Mouse (Mus musculus) hindbrain, embryonic 16.5 days (tissue): Measurements from ENCODE around the gene Zfp691. TPM values are rescaled to one million over a fixed set of nuclear protein-coding genes. Genes with fewer than 3 reads are reported as not detected.

Source experiments
- ATAC-seq: fragments of 200-750 bp; cut with Nextera tagmentation; 2 replicates; pipeline ENCODE4 v1.8.0; 2017; ENCODE audit warnings: moderate TSS enrichment, moderate library complexity
- H3K27ac ChIP-seq: fragments of 300-500 bp; sonication (generic); 2 replicates; pipeline ENCODE4 v1.5.1; 2014; ENCODE audit warnings: low read depth, mild to moderate bottlenecking, control low read depth, low read length, moderate library complexity
- H3K27me3 ChIP-seq: fragments of 300-500 bp; sonication (generic); replicated peaks from 2 replicates; pipeline ENCODE4 v1.6.1; 2014; ENCODE audit warnings: low read length; ENCODE audit not compliant: control insufficient read depth, insufficient read depth
- H3K36me3 ChIP-seq: fragments of 300-500 bp; sonication (generic); 2 replicates; pipeline ENCODE4 v1.6.1; 2014; ENCODE audit warnings: mild to moderate bottlenecking, low read length, moderate library complexity, mixed read lengths; ENCODE audit not compliant: control insufficient read depth, insufficient read depth
- H3K4me1 ChIP-seq: fragments of 300-500 bp; sonication (generic); 2 replicates; pipeline ENCODE4 v1.6.1; 2014; ENCODE audit warnings: low read depth, low read length; ENCODE audit not compliant: control insufficient read depth, insufficient read depth
- H3K4me2 ChIP-seq: fragments of 300-500 bp; sonication (generic); 2 replicates; pipeline ENCODE4 v1.6.1; 2014; ENCODE audit warnings: mild to moderate bottlenecking, low read length, control low read depth, moderate library complexity
- H3K4me3 ChIP-seq: fragments of 300-500 bp; sonication (generic); 2 replicates; pipeline ENCODE4 v1.5.1; 2014; ENCODE audit warnings: mild to moderate bottlenecking, low read length, control low read depth, moderate library complexity
- H3K9ac ChIP-seq: fragments of 300-500 bp; sonication (generic); 2 replicates; pipeline ENCODE4 v1.6.1; 2014; ENCODE audit warnings: low read depth, mild to moderate bottlenecking, control low read depth, low read length, moderate library complexity
- H3K9me3 ChIP-seq: fragments of 300-500 bp; sonication (generic); 2 replicates; pipeline ENCODE4 v1.6.1; 2014; ENCODE audit warnings: mild to moderate bottlenecking, low read length, moderate library complexity; ENCODE audit not compliant: control insufficient read depth
- WGBS: fragments of 180-500 bp; shearing (Covaris S2); extraction: QIAGEN DNeasy Blood & Tissue Kit; methylation state at CpG from one replicate; pipeline ENCODE4 v1.1.7; 2014; 5-methylcytosine and 5-hydroxymethylcytosine counted together
- polyA plus RNA-seq: library from polyadenylated mRNA; unstranded; fragments of >200 nt; fragmentation: Nextera tagmentation; extraction: Ambion mirVana; gene quantifications from 2 replicates; pipeline ENCODE4 v1.2.1, GENCODE M21; 2015

Gene Zfp691
- polyA plus RNA-seq, 1 experiment from 2014 or later, result 2.9 TPM

- H3K4me3 ChIP-seq, result no peak overlapping the region
- H3K9me3 ChIP-seq, result no peaks in the 10 kb centered on the region
- H3K9ac ChIP-seq, result no peak overlapping the region
- ATAC-seq, result no peak
- H3K4me2 ChIP-seq, result no peak overlapping the region
- no peak overlapping the region for H3K27ac ChIP-seq
- WGBS, result 65% methylated on average over 8 of the region's 8 CpGs
- no peaks in the 10 kb centered on the region for H3K27me3 ChIP-seq
- peaks cover 15% of the 10 kb centered on the region for H3K36me3 ChIP-seq
- H3K4me1 ChIP-seq, result no peaks in the 10 kb centered on the region; the same call in none of the 2 replicates
Observed at GRCm38 (mm10) chr4:119137313-119137712, 36.7 kb downstream of the Zfp691 start.

DNA sequence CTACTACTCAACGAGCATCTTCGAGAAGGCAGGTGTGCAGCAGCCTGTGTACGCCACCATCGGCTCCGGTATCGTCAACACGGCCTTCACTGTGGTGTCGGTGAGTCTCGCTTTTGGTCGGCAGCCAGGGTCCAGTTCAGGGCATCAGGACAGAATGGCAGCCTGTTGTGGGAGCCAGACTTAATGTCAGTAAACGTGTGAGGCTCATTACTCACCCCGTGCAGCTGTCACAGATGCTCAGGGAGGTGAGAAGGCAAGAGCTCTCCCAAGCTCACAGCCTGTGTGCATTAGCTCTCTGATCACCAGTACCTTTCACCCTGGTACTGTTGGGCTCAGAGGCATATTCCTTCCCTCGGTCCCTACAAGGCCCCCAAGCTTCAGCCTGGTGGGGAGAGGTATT lies 40.1 kb downstream of the Zfp691 start:
- Histone ChIP-seq H3K9me3 (no peaks in the 10 kb centered on the region), H3K4me3 (no peak overlapping the region), H3K9ac (no peak overlapping the region), H3K4me2 (no peak overlapping the region), H3K27me3 (no peaks in the 10 kb centered on the region), H3K36me3 (peaks cover 15% of the 10 kb centered on the region), H3K4me1 (no peaks in the 10 kb centered on the region; the same call in 1 of the 2 replicates), H3K27ac (no peak overlapping the region)
- ATAC-seq, result no peak
- WGBS, result 88% methylated on average over 13 of the region's 13 CpGs

DNA sequence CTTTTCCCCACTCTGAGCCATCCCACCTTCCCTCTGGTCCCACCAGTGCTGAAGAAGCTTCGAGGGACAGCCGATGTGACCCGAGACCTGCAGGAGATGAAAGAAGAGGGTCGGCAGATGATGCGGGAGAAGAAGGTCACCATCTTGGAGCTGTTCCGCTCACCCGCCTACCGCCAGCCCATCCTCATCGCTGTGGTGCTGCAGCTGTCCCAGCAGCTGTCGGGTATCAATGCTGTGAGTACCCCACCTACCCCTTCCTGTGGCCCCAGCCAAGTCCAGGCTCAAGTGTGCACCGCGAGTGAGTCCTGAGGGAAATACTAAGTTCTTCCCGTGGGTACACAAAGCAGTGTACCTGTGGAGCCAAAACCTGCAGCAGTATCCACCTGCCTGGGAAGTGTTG lies 40.7 kb downstream of the Zfp691 start:
- Histone ChIP-seq H3K36me3 (peaks cover 15% of the 10 kb centered on the region), H3K27me3 (no peaks in the 10 kb centered on the region), H3K4me2 (no peak overlapping the region), H3K9ac (no peak overlapping the region), H3K9me3 (no peaks in the 10 kb centered on the region), H3K27ac (no peak overlapping the region), H3K4me1 (no peaks in the 10 kb centered on the region), H3K4me3 (no peak overlapping the region)
- 92% methylated on average over 13 of the region's 13 CpGs for WGBS
- ATAC-seq, result no peak

DNA sequence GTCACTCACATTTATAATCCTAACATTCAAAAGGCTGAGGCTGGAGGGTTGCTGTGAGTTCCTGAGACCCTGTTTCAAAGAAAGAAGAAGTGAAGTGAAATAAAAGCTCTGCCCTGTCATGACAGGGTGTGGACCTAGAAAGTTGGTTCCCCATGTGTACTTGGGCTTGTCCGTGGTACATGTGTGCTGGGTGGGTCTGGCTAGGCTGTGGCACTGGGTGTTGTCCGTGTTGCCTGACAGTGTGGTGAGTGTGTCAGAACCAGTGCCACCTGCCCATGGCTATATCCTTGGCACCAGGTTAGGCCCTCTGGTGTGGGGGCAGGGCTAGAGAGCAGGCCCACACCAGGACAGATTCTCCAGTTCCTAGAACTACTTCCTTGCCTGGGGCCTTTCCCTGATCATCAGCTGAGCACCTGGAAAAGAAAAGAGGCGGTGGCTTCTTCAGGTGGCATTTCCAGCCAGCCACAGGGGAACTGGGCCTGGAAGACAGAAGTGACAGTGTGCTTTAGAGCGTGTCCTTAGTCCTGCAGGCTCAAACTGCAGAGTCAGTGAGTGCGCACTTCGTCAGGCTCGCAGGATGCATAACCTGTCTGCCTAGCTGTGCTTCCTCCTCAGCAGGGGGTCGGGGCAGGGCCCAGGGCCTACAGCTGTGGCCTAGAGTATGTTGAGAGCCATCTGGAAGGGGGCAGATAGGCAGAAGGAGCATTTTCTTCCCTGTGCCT lies 42.6 kb downstream of the Zfp691 start:
- WGBS, result 84% methylated on average over 8 of the region's 8 CpGs
- Histone ChIP-seq H3K4me1 (no peaks in the 10 kb centered on the region), H3K4me2 (no peak overlapping the region), H3K27me3 (no peaks in the 10 kb centered on the region), H3K9me3 (no peaks in the 10 kb centered on the region), H3K9ac (no peak overlapping the region), H3K27ac (no peak overlapping the region), H3K4me3 (no peak overlapping the region), H3K36me3 (peaks cover 14% of the 10 kb centered on the region)
- ATAC-seq, result no peak; the same call in 1 of the 2 replicates

DNA sequence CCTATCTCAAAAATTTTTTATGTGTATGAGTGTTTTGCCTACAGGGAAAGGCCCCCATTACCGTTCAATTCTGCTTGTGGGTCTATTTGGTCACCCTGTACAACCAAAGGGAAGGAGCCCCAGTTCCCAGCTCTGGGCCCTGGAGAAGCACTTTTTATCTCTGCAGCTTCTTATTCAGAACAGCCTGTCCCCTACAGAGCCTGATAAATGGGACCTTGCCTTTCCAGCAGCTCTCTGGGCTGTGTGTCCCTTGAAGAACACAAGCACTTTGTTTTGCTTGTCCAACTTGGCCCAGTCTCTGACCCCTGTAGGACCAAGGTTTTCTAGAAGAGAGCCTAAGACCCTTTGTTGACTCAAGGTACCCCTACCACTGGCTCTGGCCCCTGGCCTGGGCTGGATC lies 44.9 kb downstream of the Zfp691 start:
- Histone ChIP-seq H3K27ac (no peak overlapping the region), H3K4me3 (no peak overlapping the region), H3K36me3 (peaks cover 2% of the 10 kb centered on the region), H3K4me1 (no peaks in the 10 kb centered on the region), H3K4me2 (no peak overlapping the region), H3K9me3 (no peaks in the 10 kb centered on the region), H3K9ac (no peak overlapping the region), H3K27me3 (no peaks in the 10 kb centered on the region)
- WGBS, result 100% methylated on average over 1 of the region's 1 CpGs
- no peak for ATAC-seq

DNA sequence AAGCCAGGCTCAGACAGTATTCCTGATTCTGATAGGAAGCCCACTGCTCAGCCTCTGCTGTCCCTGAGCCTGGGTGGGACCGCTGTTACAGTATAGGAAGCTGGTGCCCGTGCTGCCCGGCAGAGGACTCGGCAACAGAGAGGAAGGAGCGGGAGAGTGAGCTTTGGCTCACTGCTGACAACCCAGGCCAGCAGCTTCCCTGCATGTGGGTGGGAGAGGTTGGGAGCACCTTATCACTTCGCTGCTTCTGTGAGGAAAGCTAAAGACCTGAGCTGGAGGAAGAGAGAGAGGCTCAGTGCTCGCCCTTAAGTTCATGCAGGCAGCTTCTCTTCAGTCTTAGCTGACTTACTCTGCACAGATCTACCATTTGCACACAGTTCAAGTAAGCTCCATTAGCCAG lies 45.4 kb downstream of the Zfp691 start:
- no peak for ATAC-seq
- Histone ChIP-seq H3K27ac (no peak overlapping the region), H3K36me3 (no peaks in the 10 kb centered on the region; the same call in none of the 2 replicates), H3K4me1 (no peaks in the 10 kb centered on the region), H3K9me3 (no peaks in the 10 kb centered on the region), H3K27me3 (no peaks in the 10 kb centered on the region), H3K4me3 (no peak overlapping the region), H3K9ac (no peak overlapping the region), H3K4me2 (no peak overlapping the region)
- whole genome bisulfite sequencing, result 86% methylated on average over 7 of the region's 7 CpGs

DNA sequence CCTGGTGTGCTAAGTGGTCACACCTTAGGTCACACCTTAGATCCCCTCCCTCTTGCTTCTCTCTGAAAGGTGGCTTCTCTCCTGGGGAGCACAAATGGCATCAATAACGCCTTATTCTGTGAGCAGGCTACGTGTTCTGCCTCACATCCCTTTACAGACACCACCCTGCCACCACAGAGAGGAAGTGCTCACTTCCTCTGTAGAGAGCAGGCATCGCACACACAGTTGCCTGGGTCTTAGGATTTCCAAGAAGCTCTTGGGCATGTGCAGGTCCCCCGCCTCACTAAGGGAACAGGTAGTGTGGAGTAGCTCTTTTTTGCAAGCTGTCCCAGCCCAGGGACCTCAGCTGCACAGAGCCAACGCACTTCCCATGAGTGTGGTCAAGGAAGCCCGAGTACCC lies 46.8 kb downstream of the Zfp691 start:
- Histone ChIP-seq H3K9me3 (no peaks in the 10 kb centered on the region), H3K9ac (no peak overlapping the region), H3K27me3 (no peaks in the 10 kb centered on the region), H3K4me1 (no peaks in the 10 kb centered on the region), H3K4me3 (no peak overlapping the region), H3K36me3 (0 out of 2 replicates have a peak, but pooled peaks cover 1% of the 10 kb centered on the region), H3K4me2 (no peak overlapping the region), H3K27ac (no peak overlapping the region)
- 83% methylated on average over 6 of the region's 6 CpGs for WGBS
- no peak for ATAC-seq

GRCm38 (mm10) chr4:119125577-119126270 lies 48.3 kb downstream of the Zfp691 start:
- Histone ChIP-seq H3K27ac (no peak overlapping the region), H3K4me1 (no peaks in the 10 kb centered on the region; the same call in 1 of the 2 replicates), H3K9ac (no peak overlapping the region), H3K27me3 (no peaks in the 10 kb centered on the region), H3K36me3 (0 out of 2 replicates have a peak, but pooled peaks cover 4% of the 10 kb centered on the region), H3K4me3 (no peak overlapping the region), H3K9me3 (no peaks in the 10 kb centered on the region), H3K4me2 (no peak overlapping the region)
- no peak for ATAC-seq
- 77% methylated on average over 9 of the region's 9 CpGs for WGBS

DNA sequence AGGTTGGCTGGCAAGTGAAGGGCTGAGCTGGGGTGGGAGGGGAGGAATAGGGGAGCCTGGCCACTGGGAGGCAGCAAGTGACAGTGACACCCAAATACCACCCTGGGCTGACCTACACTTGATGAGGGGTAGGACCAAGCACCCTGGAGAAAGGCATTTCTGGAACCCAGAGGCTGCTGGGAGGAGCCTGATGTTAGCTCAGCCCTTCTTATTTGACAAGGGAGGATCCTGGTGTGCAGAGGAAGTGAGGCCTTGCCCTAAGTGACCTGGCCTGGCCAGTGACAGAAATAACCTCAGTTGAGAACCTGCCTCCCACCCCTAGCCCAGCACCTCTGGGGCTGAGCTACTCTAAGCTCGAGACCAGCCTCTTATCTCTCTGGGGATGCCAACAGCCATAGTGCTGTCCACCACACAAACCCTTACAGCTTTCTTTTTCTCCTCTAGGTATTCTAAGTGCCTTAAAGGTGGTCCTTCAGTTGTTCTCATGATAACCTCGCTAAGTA lies 49.2 kb downstream of the Zfp691 start:
- no peak for ATAC-seq
- WGBS, result 80% methylated on average over 2 of the region's 2 CpGs
- Histone ChIP-seq H3K4me2 (no peak overlapping the region), H3K9me3 (no peaks in the 10 kb centered on the region), H3K4me3 (no peak overlapping the region), H3K27me3 (no peaks in the 10 kb centered on the region), H3K9ac (no peak overlapping the region), H3K27ac (no peak overlapping the region), H3K4me1 (no peaks in the 10 kb centered on the region; the same call in 1 of the 2 replicates), H3K36me3 (0 out of 2 replicates have a peak, but pooled peaks cover 4% of the 10 kb centered on the region)
